Mouse (Mus musculus): ENCODE results near the gene Lpcat2.
"Not testable (repeated sequence)": the region's sequence is repeated elsewhere in the genome, so short reads cannot be mapped to it uniquely, and the experiment has no call there.

The Lpcat2 gene

GRCm38 (mm10) chr8:92853188-92853983 is 1.8 kb upstream of the Lpcat2 start:
- DNase-seq (ENCODE audit: low read depth, low spot score) = no peak

GRCm38 (mm10) chr8:92854673-92855072 is 466 bp upstream of the Lpcat2 start:
- DNase-seq (ENCODE audit: low read depth, low spot score) = no peak

- DNase-seq (ENCODE audit: low read depth, low spot score) = no peak
Observed at GRCm38 (mm10) chr8:92856273-92856986, 1.3 kb downstream of the Lpcat2 start.

GRCm38 (mm10) chr8:92858475-92859182 is 3.5 kb downstream of the Lpcat2 start:
- no peak for DNase-seq (ENCODE audit: low read depth, low spot score)

- DNase-seq (ENCODE audit: low read depth, low spot score) = no peak
Observed at GRCm38 (mm10) chr8:92861977-92862376, 6.8 kb downstream of the Lpcat2 start.

- no peak for DNase-seq (ENCODE audit: low read depth, low spot score)
Observed at GRCm38 (mm10) chr8:92870281-92870680, 15.1 kb downstream of the Lpcat2 start.

GRCm38 (mm10) chr8:92872063-92872759 is 17.1 kb downstream of the Lpcat2 start:
- no peak for DNase-seq (ENCODE audit: low read depth, low spot score)

GRCm38 (mm10) chr8:92875795-92876194 is 20.7 kb downstream of the Lpcat2 start:
- DNase-seq (ENCODE audit: low read depth, low spot score) = no peak

- DNase-seq (ENCODE audit: low read depth, low spot score) = no peak
Observed at GRCm38 (mm10) chr8:92881247-92881646, 26.1 kb downstream of the Lpcat2 start.

- no peak for DNase-seq (ENCODE audit: low read depth, low spot score)
Observed at GRCm38 (mm10) chr8:92883771-92884170, 28.6 kb downstream of the Lpcat2 start.

- not testable (repeated sequence) for DNase-seq (ENCODE audit: low read depth, low spot score)
Observed at GRCm38 (mm10) chr8:92892216-92892615, 37.1 kb downstream of the Lpcat2 start.

- no peak for DNase-seq (ENCODE audit: low read depth, low spot score)
Observed at GRCm38 (mm10) chr8:92893870-92894269, 38.7 kb downstream of the Lpcat2 start.

- DNase-seq (ENCODE audit: low read depth, low spot score) = no peak
Observed at GRCm38 (mm10) chr8:92895053-92895452, 39.9 kb downstream of the Lpcat2 start.

- no peak for DNase-seq (ENCODE audit: low read depth, low spot score)
Observed at GRCm38 (mm10) chr8:92896056-92896455, 40.9 kb downstream of the Lpcat2 start.

GRCm38 (mm10) chr8:92896611-92897010 is 41.5 kb downstream of the Lpcat2 start:
- no peak for DNase-seq (ENCODE audit: low read depth, low spot score)

- no peak for DNase-seq (ENCODE audit: low read depth, low spot score)
Observed at GRCm38 (mm10) chr8:92897794-92898193, 42.7 kb downstream of the Lpcat2 start.

- no peak for DNase-seq (ENCODE audit: low read depth, low spot score)
Observed at GRCm38 (mm10) chr8:92899590-92899989, 44.5 kb downstream of the Lpcat2 start.

- no peak for DNase-seq (ENCODE audit: low read depth, low spot score)
Observed at GRCm38 (mm10) chr8:92901107-92901506, 46.0 kb downstream of the Lpcat2 start, which contains the start of gene Capns2. Gene Capns2 (plus strand): TSS chr8:92901407.

- no peak for DNase-seq (ENCODE audit: low read depth, low spot score)
Observed at GRCm38 (mm10) chr8:92902981-92903380, 47.8 kb downstream of the Lpcat2 start.

- no peak for DNase-seq (ENCODE audit: low read depth, low spot score)
Observed at GRCm38 (mm10) chr8:92903488-92904135, 48.5 kb downstream of the Lpcat2 start.

- no peak for DNase-seq (ENCODE audit: low read depth, low spot score)
Observed at GRCm38 (mm10) chr8:92906553-92906952, 51.4 kb downstream of the Lpcat2 start.

Data from c-Kit-negative CD71-positive TER-119-positive erythroid progenitor cells, embryonic 14.5 days (primary cell).